Mouse (Mus musculus) hindbrain, embryonic 12.5 days (tissue): Measurements from ENCODE around the gene Sertad4. TPM values are rescaled to one million over a fixed set of nuclear protein-coding genes. Genes with fewer than 3 reads are reported as not detected.
A peak's percentile ranks its signal among the peaks of the same experiment; 100 is the strongest.

Experiments
- ATAC-seq: fragments of 200-750 bp; cut with Nextera tagmentation; 2 replicates; pipeline ENCODE4 v1.8.0; 2017; ENCODE audit warnings: moderate TSS enrichment; ENCODE audit not compliant: low FRiP score
- H3K27ac ChIP-seq: fragments of 300-500 bp; sonication (generic); 2 replicates; pipeline ENCODE4 v1.5.1; 2016; ENCODE audit warnings: mild to moderate bottlenecking
- H3K27me3 ChIP-seq: fragments of 300-500 bp; sonication (generic); 2 replicates; pipeline ENCODE4 v1.6.1; 2016; ENCODE audit warnings: mild to moderate bottlenecking
- H3K36me3 ChIP-seq: fragments of 300-500 bp; sonication (generic); 2 replicates; pipeline ENCODE4 v1.6.1; 2016; ENCODE audit warnings: mild to moderate bottlenecking
- H3K4me1 ChIP-seq: fragments of 300-500 bp; sonication (generic); 2 replicates; pipeline ENCODE4 v1.6.1; 2016
- H3K4me2 ChIP-seq: fragments of 300-500 bp; sonication (generic); replicated peaks from 2 replicates; pipeline ENCODE4 v1.6.1; 2016; ENCODE audit warnings: mild to moderate bottlenecking
- H3K4me3 ChIP-seq: fragments of 300-500 bp; sonication (generic); 2 replicates; pipeline ENCODE4 v1.5.1; 2016; ENCODE audit warnings: mild to moderate bottlenecking
- H3K9ac ChIP-seq: fragments of 300-500 bp; sonication (generic); 2 replicates; pipeline ENCODE4 v1.6.1; 2016; ENCODE audit warnings: mild to moderate bottlenecking, moderate library complexity
- H3K9me3 ChIP-seq: fragments of 300-500 bp; sonication (generic); replicated peaks from 2 replicates; pipeline ENCODE4 v1.6.1; 2016; ENCODE audit warnings: mild to moderate bottlenecking
- WGBS: fragments of 180-500 bp; shearing (Covaris S2); methylation state at CpG from one replicate; pipeline ENCODE4 v1.1.7; 2016; 5-methylcytosine and 5-hydroxymethylcytosine counted together
- polyA plus RNA-seq: library from polyadenylated mRNA; unstranded; fragments of >200 nt; fragmentation: Nextera tagmentation; extraction: Ambion mirVana; gene quantifications from 2 replicates; pipeline ENCODE4 v1.2.1, GENCODE M21; 2016

Sertad4 gene
- polyA plus RNA-seq, 1 experiment from 2014 or later: 40.9 TPM

DNA sequence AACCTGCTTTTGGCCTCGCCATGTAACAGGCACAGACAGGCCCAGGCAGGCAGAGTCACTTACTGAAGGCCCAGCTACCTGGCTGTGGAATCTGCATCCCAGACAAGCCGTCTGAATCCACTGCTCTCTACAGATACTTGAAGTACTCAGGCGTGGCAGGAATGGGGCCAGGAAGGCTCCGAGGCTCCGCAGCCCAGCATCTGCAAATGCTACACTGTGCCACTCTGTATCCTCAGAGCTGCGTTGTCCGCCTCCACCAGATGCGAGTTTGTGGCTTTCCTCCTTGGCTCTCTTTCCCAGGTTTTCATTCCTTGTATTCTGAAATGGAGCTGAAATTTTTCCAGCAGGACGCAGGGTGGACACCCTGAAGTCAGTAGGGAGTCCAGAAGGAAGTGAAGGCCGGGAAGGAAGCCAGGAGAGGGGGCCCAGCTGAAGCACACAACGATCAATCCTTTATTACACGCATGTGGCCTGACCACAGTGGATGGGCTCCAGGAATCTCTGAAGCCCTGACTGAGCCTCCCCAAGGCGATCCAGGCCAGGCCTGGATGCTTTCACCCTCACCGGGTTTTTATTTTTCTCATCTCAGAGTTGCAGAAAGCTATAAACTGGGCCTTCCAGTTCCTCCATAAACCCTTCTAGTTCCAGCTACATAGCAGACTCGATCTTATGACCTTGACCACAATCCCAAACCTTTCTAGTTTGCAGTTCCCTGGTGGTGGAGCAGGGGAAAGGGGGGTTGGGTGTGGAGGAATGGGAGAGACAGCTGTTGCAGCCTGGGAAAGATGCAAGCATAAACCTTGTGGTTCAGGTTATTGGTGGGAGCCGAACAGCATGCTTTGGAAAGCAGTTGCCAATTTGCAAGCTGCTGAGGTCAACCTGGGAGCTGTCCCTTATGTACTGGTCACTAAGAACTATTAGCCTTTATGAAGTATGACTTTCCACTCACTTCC lies 57.1 kb downstream of the Sertad4 start:
- no peak overlapping the region for H3K4me3 ChIP-seq
- H3K9me3 ChIP-seq: no peaks in the 10 kb centered on the region
- H3K27ac ChIP-seq: peak overlapping the region; percentile 71
- WGBS: 65% methylated on average over 16 of the region's 16 CpGs
- no peak overlapping the region for H3K9ac ChIP-seq
- no peak overlapping the region for H3K4me2 ChIP-seq
- no peaks in the 10 kb centered on the region for H3K36me3 ChIP-seq
- H3K27me3 ChIP-seq: no peaks in the 10 kb centered on the region
- ATAC-seq: no peak
- H3K4me1 ChIP-seq: peaks cover 23% of the 10 kb centered on the region

DNA sequence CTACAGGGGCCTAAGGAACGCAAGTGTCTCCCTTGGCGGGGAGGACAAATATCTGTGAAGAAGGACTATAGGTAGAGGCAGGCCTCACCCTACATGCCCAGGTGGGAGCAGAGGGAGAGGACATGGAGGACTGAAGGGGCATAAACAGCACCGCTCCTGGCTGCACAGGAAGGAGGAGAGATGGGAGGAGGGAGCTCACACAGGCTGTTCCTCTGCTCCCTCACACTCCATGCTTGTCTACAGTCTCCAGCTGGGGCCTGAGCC lies 58.6 kb downstream of the Sertad4 start:
- no peaks in the 10 kb centered on the region for H3K9me3 ChIP-seq
- ATAC-seq: peak; percentile 38; the same call in 1 of the 2 replicates
- H3K9ac ChIP-seq: 0 out of 2 replicates have a peak overlapping the region, but pooled peaks have one; percentile 23
- peak overlapping the region; percentile 21; the same call in 1 of the 2 replicates for H3K4me2 ChIP-seq
- H3K4me3 ChIP-seq: no peak overlapping the region
- H3K36me3 ChIP-seq: no peaks in the 10 kb centered on the region
- no peaks in the 10 kb centered on the region for H3K27me3 ChIP-seq
- 17% methylated on average over 3 of the region's 3 CpGs for WGBS
- peak overlapping the region; percentile 80 for H3K27ac ChIP-seq
- H3K4me1 ChIP-seq: peaks cover 26% of the 10 kb centered on the region

DNA sequence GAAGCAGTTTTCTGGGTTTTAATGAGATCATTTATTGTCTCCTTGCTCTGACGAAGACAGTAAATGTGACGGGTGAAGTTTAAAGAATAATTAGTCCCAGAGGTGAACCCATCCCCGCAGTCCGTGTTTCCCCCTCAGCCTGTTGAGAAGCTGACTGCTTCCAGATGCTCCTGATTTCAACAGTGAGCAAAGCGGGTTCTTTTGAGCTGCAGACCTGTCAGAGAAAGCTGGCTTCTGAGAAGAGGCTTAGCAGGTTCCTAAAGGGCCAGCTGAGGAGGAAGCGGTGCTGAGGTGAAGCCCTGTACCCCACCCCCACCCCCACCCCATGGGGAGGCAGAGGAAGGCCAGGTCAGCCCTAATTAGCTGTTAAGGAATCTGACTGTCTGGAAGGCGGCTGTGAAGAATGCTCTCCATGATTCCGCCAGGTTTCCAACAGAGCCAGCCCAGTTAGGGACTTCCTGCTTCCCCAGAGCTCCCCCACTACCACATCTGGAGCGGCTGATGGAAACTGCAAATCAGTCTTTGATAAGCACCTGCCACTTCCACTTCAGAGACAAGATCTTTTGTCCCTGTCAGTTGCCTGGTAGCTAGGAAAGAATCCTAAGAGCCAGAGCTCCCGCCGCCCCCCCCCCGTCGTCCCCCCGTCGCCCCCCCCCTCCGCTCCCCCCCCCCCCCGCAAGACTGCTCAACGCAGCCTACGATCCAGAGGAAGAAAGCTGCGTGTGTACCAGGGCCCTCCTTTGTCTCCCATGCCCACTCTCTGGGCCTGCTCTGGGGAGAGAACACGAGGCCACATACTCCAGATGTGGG lies 59.1 kb downstream of the Sertad4 start:
- Histone ChIP-seq H3K4me2 (peak overlapping the region; percentile 21), H3K9ac (0 out of 2 replicates have a peak overlapping the region, but pooled peaks have one; percentile 23), H3K36me3 (no peaks in the 10 kb centered on the region), H3K4me1 (peaks cover 31% of the 10 kb centered on the region), H3K27me3 (no peaks in the 10 kb centered on the region), H3K9me3 (no peaks in the 10 kb centered on the region), H3K27ac (peak overlapping the region; percentile 80), H3K4me3 (no peak overlapping the region)
- 7% methylated on average over 14 of the region's 21 CpGs for WGBS
- 0 out of 2 replicates have a peak, but pooled peaks have one; percentile 36 for ATAC-seq

DNA sequence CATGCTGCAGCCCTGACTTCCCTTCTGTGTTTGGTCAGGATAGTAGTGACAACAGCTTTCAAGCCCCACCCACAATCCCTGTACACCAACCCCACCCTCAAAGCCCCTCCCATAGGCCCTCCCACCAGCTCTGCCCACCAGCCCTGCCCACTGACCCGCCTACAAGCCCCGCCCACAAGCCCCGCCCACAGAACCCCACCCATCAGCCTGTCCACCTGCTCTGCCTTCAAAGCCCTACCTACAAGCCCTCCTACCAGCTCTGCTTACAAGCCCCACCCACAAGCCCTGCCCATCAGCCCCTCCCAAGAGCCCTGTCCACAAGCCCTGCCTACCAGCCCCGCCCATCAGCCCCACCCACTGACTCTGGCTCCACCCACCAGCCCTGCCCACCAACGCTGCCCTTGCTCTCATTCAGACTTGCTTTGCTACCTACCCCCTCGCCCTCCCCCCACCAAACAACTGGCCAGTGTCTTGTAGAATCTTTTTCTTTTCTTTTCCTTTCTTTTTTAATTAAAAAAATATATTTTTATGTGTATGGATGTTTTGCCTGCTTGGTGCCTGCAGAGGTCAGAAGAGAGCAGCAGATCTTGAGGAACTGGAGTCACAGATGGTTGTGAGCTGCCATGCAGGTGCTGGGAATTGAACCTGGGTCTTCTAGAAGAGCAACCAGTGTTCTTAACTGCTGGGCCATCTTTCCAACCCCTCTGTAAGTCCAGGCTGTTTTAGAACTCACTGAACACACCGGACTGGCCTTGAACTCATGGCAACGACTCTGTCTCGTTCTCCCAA lies 60.4 kb downstream of the Sertad4 start:
- no peaks in the 10 kb centered on the region for H3K27me3 ChIP-seq
- H3K27ac ChIP-seq: peak overlapping the region; percentile 80; the same call in 1 of the 2 replicates
- no peak for ATAC-seq
- no peak overlapping the region for H3K9ac ChIP-seq
- peaks cover 34% of the 10 kb centered on the region for H3K4me1 ChIP-seq
- no peak overlapping the region for H3K4me3 ChIP-seq
- 59% methylated on average over 9 of the region's 9 CpGs for WGBS
- H3K36me3 ChIP-seq: no peaks in the 10 kb centered on the region
- no peak overlapping the region for H3K4me2 ChIP-seq
- no peaks in the 10 kb centered on the region for H3K9me3 ChIP-seq

Other genes with a start within 250 kb of the Sertad4 start
- 5.9 and 7.8 TPM in 2 replicates for gene Hhat, start 84.5 kb downstream of the Sertad4 start, polyA plus RNA-seq
- 8.1 and 8.3 TPM in 2 replicates for gene Syt14, start 180.0 kb upstream of the Sertad4 start, polyA plus RNA-seq